Mouse (Mus musculus): ENCODE measurements around the gene Hsp90ab1.

The Hsp90ab1 gene

DNA sequence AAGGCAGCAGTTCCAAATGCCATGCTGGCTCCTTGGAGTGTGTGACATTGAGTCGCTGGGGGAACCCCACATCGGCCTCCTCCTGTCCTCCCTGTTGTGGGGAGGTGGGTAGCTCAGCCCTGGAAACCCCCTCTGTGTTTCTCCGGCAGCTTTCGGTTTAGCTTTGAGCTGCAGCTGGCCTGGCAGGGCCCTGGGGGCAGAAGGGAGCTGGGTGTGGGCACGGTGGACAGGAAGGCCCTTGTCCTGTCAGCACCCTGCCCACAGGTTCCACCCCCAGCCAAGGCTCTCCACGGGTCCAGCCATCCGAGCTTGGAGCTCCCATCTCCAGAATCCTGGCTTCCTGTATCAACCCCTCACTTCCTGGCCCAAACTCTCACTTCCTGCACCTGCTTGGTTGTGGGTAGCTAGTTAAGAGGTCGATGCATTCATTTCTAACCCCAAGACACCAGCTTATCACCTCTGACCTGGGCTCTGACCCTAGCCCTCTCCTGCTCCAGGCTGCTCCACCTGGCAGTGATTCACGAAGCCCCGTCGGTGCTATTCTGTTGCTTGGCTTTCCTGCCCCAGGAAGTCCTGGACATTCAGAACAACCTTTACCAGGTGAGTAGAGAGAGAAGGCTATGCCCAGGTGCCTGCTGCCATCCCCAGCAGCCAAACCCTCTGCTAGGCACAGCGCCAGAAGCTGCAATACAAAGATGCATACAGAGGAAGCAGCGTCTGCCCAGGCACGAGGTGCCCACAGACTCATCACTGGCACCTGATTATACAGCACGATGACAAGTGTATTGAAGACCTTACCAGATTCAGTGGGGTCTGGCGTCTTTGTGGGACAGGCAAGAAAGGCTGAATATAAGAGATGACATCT lies 14.8 kb downstream of the Hsp90ab1 start:
- DNase-seq (ENCODE audit: low spot score in 2 of 2) = no peak

DNA sequence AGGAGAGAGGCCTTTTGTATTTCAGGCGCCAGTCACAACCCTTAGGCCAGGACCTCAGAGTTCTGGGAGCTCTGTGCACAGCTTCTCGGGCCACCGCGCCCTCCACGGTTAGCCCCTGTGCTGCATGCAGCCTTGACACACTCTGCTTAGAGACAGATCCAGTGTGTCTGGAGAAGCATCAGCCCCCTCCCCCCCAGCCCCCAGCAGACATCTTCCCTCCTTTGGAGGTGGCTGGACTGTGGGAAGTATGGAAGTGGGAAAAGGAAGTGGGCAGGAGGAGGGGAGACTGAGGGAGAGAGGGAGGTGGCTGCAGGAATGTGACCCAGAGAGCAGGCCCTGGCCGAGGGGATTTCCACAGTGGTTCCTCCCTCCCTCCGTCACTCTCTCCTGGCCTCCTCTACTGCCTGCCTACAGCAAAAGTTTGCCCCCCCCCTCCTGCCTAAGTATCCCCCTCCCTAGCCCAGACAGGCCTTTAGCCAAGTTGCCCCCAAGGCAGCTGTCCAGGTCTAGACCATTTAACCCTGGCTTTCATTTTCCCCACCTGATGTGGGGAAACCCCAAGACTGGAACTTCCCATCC lies 15.7 kb downstream of the Hsp90ab1 start:
- DNase-seq (ENCODE audit: low spot score in 2 of 2) = no peak

DNA sequence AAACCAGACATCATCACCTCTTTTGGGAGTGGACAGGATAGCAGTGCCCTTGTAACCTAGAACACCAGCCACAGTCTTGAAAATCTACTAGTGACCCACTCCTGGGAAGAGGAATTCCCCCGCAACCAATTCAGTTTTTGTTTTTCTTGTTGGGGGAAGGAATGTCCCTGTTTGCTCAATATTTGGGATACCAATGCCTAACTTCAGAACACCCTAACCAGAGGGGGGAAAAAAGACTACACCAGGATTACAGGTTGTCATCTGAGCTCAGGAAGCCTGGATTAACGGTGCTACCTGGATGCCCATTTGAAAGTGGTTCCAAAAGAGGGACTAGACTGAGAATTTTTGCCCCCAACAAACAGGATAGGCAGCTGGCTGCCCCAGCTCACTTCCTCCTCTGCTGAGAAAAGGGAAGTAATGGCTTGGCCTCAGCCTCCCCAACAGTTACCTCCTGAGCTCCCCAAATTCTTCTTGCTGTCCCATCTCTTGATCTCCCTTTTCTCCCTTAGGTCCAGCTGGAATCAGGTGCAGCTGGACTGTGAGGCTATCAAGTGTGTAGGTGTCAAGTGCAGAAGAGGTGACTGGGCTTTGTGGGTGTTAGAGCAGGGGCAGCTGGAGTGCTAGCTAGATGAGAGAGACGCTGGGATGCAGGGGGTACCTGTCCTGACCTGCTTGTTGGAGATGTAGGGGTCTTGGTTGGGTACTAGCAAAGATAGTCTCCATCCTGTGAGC lies 16.4 kb downstream of the Hsp90ab1 start:
- no peak for DNase-seq (ENCODE audit: low spot score in 2 of 2)

DNA sequence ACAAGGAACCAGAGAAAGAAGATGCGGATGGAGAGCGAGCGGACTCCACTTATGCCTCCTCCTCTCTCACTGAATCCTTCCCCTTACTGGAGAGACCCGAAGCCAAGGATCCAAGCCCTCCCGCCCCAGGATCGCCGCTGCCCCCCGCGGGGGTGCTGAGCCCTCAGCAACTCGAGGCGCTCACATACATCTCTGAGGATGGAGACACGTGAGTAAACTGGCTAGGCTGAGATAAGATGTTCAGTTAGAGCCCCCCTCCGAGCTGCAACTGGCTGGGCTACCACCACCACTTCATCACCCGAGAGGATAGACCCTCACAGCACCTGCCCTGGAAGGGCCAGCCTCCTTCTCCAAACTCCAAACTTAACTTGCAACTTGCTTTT lies 17.0 kb downstream of the Hsp90ab1 start:
- DNase-seq (ENCODE audit: low spot score in 2 of 2) = no peak

DNA sequence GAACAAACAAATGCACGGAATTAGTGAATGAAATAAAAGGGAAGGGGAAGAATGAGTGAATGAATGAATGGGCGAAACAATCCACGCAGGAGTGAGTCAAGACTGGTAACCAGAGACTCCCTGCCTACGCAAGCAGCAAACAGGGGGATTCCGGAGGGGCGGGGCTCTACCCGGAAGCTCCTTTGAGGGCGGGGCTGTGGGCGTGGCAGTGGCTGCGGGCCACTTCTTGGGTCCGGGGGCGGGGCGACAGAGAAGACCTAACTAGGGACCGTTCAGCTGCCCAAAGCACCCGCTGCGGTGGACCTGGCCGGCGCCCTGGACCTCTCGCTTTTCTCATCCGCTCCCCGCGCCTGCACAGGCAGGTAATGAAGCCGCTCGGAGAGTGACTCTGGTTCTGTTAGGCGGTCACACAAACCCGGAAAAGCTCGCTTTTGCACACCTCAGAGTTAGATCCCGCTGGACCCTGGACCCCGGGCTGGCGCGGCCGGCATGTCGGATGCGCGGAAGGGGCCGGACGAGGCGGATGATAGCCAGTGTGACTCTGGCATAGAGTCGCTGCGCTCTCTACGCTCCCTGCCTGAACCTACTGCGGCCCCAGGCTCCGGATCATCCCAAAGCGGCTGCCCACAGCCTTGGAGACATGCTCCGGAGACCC lies 17.5 kb downstream of the Hsp90ab1 start, which contains the start of gene Nfkbie:
TSS of gene Nfkbie (plus strand) at position 252 of the 655 bp plus-strand sequence.
- peak; percentile 93 to 94 for DNase-seq (ENCODE audit: low spot score in 2 of 2)

DNA sequence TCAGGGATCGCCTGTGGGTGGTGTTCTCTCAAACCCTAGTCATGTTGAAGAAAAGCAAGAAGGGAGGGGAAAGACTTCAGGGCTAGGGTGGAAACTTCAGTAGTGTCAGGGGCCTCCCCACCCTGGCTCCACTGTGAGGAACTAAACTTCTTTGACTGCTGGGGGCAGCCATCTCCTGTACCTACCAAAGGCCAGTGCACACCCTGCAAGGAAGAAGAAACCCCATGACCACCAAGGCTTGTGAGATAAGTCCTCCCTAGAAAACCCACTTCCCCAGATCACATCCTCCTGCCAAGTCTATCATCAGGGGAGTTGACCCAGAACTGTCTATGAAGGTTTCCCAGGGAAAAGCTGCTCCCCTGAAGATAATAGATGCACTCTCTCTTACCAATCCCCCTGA lies 18.7 kb downstream of the Hsp90ab1 start:
- no peak for DNase-seq (ENCODE audit: low spot score in 2 of 2)

DNA sequence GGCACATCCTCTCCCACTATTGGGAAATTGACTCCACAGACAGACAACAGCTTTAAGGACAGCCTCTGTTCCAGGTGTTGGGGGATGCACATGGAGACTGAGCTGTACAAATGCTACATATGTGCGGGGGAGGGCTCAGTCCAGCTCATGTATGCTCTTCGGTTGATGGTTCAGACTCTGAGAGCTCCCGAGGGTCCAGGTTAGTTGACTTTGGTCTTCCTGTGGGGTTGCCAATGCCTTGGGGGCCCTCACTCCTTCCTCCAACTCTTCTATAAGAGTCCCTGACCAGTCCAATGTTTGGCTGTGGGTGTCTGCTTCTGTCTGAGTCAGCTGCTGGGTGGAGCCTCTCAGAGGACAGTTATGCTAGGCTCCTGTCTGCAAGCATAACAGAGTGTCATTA lies 20.0 kb downstream of the Hsp90ab1 start:
- no peak for DNase-seq (ENCODE audit: low spot score in 2 of 2)

DNA sequence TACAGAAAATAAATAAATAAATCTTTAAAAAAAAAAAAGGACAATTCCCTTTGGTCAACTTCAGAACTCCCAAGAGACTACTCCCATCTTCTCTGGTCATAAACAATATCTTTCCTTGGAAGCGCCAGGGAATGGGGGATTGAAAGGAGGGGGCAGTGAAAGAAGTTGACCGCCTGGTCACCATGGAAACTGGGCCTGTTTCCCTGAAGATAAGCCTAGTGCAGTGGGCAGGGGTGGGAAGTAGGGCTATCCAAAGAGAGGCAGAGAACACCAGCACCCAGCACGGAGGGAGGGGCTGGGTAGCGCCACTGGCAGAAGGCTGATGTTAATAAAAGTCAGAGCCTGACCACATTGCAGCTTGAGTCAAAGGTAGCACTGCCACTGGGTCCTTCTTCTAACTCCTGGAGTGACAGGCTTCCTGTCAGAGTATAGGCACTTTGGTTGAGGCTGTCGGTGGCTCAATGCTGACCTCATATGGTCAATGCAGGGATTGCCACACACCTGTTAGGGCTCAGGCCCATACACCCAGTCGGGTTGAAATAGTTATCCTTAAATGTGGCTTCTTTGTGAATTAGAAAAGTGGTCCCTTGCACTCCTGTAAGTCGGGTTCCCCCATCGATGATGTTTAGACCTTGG lies 21.1 kb downstream of the Hsp90ab1 start:
- DNase-seq (ENCODE audit: low spot score in 2 of 2) = peak; percentile 70 to 75

DNA sequence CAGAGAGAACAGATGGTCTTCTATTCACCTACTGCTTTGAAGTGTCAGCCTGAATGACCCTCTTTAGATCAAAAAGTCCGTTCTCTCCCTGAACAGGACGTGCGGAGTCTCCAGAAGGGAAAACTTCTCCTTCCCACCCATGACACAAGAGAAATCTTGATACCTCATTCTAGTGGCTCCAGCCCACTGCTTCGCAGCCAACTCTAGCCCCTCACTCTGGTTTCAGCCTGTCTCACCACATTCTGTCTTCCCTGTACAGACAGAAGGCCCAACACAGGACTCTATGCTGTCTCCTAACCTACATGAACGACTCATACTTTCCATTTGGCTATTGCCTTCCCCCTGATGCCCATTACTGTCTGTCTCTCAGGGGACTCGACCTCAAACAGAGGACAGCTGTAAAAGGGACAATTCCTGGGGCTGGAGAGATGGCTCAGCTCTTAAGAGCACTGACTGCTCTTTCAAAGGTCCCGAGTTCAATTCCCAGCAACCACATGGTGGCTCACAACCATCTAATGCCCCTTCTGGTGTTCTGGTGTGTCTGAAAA lies 21.7 kb downstream of the Hsp90ab1 start:
- no peak for DNase-seq (ENCODE audit: low spot score in 2 of 2)

DNA sequence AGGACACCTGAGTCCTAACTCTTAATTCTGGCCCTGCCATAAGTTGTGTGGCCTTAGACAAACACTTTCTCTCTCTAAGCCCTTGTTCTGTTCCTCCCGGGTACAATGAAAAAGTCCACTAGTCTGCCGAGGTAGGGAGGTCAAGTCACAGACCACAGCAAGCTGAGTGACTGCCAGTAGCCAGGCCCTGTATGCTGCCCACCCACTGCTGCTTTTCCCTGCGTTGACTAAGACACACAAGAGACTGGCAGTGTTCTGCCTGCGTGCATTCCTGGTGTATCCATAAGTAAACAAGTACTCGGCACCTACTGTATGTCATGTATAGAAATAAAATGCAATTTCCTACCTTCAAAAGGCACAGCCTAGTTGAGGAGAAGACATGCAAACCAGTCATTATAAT lies 22.8 kb downstream of the Hsp90ab1 start:
- DNase-seq (ENCODE audit: low spot score in 2 of 2) = no peak

DNA sequence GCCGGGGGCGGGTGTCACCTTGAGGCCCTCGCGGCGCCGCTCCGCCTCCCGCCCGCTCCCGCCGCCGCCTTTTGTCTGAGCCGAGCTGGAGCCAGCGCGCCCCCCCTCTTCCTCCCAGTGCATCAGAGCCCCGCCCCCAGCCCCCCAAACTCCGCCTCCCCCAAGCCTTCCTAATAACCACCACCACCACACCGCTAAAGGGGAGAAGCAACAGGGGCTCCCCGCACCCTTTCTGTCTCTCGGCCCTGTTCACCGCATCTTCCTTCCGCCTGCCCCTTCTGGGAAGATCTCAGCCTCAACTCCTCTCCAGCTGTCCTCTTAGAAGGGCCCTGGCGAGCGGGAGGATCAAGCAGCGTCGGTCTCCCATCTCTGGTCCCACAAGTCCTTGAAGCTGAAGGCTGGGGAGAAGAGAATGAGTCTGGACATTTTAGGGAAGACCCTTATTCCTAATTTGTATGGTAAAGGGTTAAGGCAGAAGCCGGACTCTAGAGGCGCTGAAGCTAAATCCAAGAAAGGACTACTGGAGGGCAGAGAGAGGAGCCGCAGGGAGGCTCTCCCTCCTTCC lies 23.4 kb downstream of the Hsp90ab1 start, which contains the start of gene Tmem151b:
TSS of gene Tmem151b (minus strand) at position 61 of the 565 bp plus-strand sequence.
- DNase-seq (ENCODE audit: low spot score in 2 of 2) = no peak

DNA sequence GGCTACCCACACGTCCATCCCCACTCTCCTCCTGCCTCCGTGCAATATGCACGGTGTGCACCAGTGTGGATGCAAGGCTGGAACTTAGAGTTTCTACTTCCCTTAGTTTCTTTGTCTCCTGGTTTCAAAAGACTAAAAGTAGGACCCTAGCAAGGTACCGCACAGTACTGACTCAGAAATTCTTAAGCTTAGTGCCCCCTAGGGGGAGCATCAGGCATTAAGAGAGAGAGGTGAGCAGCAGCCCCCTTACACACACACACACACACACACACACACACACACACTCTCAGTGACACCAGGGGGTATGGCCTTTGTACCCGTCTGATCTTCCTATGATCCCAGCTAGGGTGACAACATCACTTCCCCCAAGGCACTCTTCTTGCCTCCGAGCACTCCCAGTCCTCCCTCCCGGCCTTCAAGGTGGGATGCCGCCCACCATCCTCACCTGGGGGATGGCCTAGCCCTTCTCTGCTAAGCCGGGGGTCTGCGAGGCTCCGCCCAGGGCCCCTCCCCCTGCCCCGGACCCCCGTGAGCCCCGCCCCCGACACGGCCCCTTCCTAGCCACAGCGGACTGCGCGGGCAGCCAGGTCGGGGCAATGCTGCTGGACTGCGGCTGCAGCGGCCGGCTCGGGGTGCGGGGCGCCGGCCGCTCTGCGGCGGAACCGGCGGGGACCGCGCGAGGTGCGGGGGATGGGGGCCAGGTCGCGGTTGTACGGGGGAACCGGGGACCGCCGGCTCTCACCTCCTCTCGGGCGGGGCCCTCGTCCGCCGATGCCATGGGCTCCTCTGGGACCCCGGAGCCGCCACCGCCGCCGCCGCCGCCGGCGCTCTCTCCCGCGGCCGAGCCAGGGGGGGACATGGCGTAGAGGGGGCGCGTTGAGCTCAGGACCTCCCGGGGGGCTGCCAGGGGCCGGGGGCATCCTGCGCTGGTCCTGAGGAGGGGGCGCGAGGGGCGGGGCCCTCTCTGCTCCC lies 24.2 kb downstream of the Hsp90ab1 start:
- DNase-seq (ENCODE audit: low spot score in 2 of 2) = no peak

DNA sequence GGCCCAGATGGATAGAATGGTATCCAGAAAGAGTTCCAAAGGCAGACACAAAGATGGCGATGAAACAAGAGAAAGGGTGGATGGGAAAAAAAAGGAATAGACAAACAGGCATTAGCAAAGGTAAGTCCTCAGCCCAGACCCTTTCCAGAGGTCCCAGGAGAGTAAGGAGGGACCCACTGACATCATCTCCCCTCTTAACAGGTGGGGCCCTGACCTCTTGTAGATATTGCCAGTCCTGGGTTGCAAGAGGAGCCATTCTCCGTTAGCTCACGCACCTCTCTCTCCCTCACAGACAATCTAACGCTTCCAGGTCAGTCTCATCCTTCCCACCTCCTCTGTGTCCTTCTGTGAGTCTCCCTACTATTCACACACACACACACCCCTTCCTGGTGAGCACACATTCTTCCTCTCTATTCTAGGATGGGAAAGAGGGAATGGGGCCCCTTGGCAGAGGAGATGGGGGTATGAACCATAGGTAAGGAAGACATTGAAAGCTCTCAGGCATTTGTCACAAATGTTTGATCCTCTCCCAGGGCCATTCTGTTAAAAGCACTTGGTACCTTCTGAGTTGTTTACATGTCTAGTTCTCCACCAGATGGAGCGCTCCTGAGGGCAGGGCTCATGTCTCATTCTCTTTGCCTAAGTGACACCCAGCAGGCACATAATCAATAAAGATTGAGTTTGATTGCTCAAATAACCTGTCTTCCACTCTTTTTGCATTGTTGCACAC lies 25.4 kb downstream of the Hsp90ab1 start:
- no peak for DNase-seq (ENCODE audit: low spot score in 2 of 2)

DNA sequence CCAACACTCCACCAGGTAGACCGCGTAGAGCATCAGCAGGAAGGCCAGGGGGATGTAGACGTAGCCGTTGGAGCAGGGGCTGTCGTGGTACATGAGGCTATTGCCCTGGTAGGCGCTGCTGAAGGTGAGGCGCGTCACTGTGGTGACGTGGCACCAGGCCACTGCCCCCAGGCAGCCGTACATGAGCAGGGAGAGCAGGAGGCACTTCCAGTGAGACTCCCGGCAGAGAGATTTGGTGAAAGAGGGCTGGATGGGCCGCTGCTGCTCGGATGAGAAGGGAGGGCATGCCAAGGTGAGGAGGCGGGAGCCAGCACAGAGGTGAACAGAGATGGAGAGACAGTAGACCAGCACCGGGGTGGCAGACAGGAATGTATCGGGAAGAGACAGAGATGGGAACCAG lies 26.1 kb downstream of the Hsp90ab1 start:
- DNase-seq (ENCODE audit: low spot score in 2 of 2) = no peak

DNA sequence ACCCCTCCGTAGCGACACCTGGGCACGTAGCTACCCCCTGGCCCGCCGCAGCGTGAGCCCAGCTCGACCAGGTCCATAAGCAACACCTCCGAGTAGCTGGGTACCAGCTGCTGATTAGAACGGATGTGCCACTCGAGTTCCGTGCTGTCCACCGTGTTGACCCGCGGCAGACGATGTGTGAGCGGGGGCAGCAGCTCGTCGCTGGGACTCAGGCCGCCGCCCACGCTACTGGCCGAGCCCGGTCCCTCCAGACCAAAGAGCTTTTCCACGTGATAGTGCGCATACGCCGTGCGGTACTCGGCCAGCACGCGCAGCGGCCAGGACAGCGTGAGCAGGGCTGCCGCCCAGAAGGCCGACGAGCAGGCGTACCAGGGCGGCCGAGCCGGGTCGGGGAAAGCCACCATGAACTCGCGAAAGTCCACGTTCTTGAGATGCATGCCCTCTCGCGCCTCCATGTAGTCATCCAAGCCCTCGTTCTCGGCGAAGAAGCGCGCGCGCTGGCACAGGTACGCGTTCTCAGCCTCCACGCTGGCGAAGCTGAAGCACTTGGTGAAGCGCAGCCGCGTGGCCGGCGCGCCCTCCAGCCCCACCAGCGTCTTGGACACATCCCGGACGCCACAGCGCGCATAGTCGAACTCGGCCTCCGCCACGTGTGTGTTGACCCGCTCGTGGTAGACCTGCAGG lies 27.7 kb downstream of the Hsp90ab1 start:
- no peak for DNase-seq (ENCODE audit: low spot score in 2 of 2)

DNA sequence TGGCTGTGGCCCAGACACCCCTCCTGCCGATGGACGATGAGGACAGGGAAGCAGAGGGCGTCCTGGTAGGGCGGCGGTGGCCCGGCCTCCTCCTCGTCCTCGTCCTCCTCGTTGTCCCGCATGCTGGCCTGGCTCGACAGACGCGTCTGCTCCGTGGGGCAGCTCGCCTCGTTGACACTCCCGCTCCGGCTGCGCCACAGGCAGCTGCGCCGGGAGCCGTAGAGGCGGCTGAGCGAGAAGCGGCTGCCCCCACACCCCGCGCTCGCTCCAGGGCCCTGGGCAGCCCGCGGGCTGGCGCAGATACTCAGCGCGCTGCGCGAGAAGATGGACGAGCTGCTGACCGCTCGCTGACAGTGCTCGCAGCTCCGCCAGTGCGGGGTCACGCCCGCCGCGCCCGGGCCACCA lies 28.2 kb downstream of the Hsp90ab1 start:
- DNase-seq (ENCODE audit: low spot score in 2 of 2) = no peak

DNA sequence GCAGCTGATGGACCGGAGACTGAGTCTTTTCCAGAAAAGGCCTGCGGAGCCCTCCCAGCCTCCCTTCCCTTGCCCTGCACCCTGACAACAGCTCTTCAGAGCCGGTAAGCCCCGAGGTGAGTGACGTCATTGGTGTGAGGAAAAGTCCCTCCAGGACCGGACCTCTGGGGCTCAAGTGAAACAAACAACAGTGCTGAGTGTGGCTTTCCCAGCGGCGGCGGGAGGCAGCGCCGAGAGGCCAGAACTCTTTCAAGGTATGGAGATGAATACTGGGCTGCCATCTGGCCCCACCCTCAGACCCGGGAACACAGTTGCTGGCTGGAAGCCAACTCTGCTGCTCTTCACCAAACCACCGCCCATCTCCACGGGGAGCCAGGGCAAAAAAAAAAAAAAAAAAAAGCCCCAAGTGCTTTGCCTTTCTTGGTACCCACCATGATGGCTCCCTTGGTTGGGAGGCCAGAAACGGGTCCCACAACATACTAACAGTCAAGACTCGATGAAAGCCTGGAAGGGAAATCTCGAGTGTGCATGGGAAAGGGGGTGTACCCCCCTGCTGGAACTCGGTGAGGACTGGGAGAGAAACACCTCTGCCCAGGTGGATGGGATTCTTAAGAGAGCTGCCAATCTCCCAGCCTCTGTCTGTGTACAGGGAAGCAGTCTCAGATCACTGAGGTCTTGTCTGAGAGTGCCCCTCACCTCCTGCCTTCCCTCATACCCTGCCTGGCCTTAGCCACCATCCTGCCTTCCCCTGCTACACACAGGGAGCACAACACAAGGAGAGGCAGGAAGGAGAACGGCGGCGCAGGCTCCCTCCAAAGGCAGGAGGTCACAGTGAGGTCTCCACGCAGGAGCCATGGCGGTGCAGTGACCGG lies 28.8 kb downstream of the Hsp90ab1 start:
- no peak for DNase-seq (ENCODE audit: low spot score in 2 of 2)
